Mouse (Mus musculus): ENCODE measurements around the gene Pkn3. TPM values are rescaled to one million over a fixed set of nuclear protein-coding genes. Genes with fewer than 3 reads are reported as not detected.

Pkn3 gene
- polyA plus RNA-seq, 1 experiment from 2014 or later, result 3.1 TPM

DNA sequence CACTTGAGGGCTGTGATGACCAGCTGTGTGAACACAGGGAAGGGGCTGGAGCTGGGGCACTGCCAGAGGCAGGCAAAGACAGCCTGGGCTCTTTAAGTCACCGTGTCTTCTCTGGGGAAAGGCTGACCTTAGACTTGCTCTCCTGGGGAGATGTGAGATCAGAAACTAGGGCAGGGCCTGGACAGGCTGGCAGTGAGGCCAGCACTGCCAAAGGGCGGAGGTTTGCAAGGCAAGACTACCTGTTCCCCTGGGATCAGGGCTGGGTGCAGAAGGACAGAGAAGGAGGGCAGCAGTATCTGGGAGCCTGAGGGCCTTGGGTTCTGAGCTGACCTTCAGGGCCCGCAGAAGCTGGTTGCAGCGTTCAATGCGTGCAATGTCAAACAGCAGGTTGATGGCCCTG, 30.2 kb downstream of the Pkn3 start:
- ATAC-seq (ENCODE audit: low read depth) (no peak), DNase-seq (no peak)
- Histone ChIP-seq H3K4me1 (replicated peaks) (peaks cover 37% of the 10 kb centered on the region), H3K4me2 (no peak overlapping the region), H3K9ac (no peak overlapping the region), H3K27ac (no peak overlapping the region), H3K36me3 (peaks cover 44% of the 10 kb centered on the region), H3K4me3 (replicated peaks) (no peak overlapping the region), H3K27me3 (no peaks in the 10 kb centered on the region), H3K9me3 (replicated peaks) (no peaks in the 10 kb centered on the region)
- WGBS (ENCODE audit: insufficient replicate concordance), result 86% methylated on average over 5 of the region's 5 CpGs

DNA sequence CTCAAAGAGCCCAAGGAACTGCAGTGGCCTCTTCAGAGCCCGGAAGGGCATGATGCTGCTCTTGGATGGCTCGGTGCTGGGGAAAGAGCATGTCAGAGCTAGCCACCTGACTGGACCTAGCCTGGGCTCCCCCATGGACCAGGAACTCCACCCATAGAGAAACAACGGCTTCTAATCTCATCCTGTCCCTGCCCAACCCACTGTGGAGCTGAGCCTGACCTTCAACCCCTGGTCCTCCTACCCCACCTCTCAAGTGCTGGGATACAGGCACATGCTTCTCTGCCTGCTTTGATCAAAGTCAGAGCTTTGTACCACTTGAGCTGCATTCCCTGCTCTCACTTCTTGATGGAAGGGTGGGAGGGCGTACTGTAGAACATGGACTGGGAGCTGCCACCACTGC, 30.8 kb downstream of the Pkn3 start:
- H3K9ac ChIP-seq, result no peak overlapping the region
- H3K27ac ChIP-seq, result no peak overlapping the region
- H3K9me3 ChIP-seq (replicated peaks), result no peaks in the 10 kb centered on the region
- peaks cover 43% of the 10 kb centered on the region for H3K4me1 ChIP-seq (replicated peaks)
- no peak overlapping the region for H3K4me3 ChIP-seq (replicated peaks)
- H3K36me3 ChIP-seq, result peaks cover 44% of the 10 kb centered on the region
- H3K27me3 ChIP-seq, result no peaks in the 10 kb centered on the region
- ATAC-seq (ENCODE audit: low read depth) (no peak), DNase-seq (no peak)
- no peak overlapping the region for H3K4me2 ChIP-seq
- WGBS (ENCODE audit: insufficient replicate concordance), result 68% methylated on average over 4 of the region's 4 CpGs

DNA sequence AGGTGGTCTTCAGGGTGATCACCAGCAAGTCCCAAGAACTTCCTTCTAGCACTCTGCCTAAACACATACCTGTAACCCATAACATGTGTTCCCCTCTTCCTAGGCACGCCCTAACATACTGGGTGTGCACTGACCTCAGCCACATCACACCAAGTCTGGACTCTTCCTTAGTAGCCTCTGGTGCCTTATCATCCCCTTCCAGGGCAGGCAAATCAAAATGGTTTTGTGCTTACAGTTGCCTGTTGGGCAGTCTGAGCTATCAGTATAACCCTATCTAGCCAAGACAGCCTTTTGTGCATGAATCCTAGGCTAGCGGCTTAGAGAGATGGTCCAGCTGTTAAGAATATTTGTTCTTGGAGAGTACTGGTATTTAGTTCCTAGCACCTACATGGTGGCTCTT, 34.0 kb downstream of the Pkn3 start:
- DNase-seq, result peak; percentile 62
- Histone ChIP-seq H3K9ac (no peak overlapping the region), H3K36me3 (peaks cover 40% of the 10 kb centered on the region), H3K4me1 (replicated peaks) (peaks cover 47% of the 10 kb centered on the region), H3K9me3 (replicated peaks) (no peaks in the 10 kb centered on the region), H3K4me2 (no peak overlapping the region), H3K27ac (peak overlapping the region; percentile 31; the same call in 1 of the 2 replicates), H3K27me3 (no peaks in the 10 kb centered on the region), H3K4me3 (replicated peaks) (no peak overlapping the region)
- 19% methylated on average over 2 of the region's 2 CpGs for WGBS (ENCODE audit: insufficient replicate concordance)
- ATAC-seq (ENCODE audit: low read depth), result peak; percentile 82

DNA sequence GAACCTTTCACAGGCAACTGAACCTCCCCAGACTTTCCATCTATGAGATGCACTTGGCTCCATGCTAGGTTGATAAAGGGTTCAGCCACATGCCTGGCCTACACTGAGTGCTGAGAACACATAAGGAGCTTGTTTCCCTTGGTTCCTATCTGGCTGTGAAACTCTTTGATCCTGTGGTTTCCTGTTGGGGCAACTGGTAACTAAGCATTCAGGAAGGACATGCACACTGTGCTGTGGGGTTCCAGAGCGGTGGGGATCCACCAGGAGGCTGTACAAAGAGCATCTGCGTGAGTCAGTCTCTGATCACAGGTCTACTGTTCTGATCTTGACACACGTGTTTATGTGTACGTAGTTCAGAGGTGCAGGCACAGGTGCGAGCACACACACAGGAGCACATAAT, 35.1 kb downstream of the Pkn3 start:
- 35% methylated on average over 5 of the region's 5 CpGs for WGBS (ENCODE audit: insufficient replicate concordance)
- no peak overlapping the region for H3K4me2 ChIP-seq
- no peak overlapping the region for H3K9ac ChIP-seq
- no peaks in the 10 kb centered on the region for H3K9me3 ChIP-seq (replicated peaks)
- no peaks in the 10 kb centered on the region for H3K27me3 ChIP-seq
- DNase-seq, result no peak
- peak; percentile 13 for ATAC-seq (ENCODE audit: low read depth)
- H3K27ac ChIP-seq, result 0 out of 2 replicates have a peak overlapping the region, but pooled peaks have one; percentile 12
- no peak overlapping the region for H3K4me3 ChIP-seq (replicated peaks)
- peaks cover 35% of the 10 kb centered on the region for H3K36me3 ChIP-seq
- H3K4me1 ChIP-seq (replicated peaks), result peaks cover 52% of the 10 kb centered on the region

DNA sequence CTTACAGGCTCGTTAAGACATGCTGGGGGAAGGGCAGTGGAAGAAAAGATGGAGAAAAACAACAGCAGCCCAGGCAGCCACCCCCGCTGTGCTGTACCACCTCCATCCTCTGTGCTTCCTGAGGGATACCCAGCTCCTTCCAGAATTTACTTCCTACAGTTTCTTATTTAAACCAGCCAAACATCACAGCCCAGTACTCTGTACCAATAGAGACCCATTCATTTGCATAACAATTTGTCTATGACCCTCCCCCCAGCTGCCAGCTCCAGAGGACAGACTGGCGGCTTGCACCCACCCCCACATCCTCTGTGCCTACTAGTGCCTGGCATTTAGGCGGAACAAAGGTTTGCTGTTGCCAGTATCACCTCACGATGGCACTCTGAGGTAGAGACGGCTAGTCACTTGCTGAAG, 42.2 kb downstream of the Pkn3 start:
- Histone ChIP-seq H3K4me1 (replicated peaks) (peaks cover 28% of the 10 kb centered on the region), H3K4me2 (no peak overlapping the region), H3K9me3 (replicated peaks) (no peaks in the 10 kb centered on the region), H3K9ac (no peak overlapping the region), H3K27me3 (no peaks in the 10 kb centered on the region), H3K36me3 (0 out of 2 replicates have a peak, but pooled peaks cover 5% of the 10 kb centered on the region), H3K4me3 (replicated peaks) (no peak overlapping the region), H3K27ac (no peak overlapping the region)
- DNase-seq (no peak), ATAC-seq (ENCODE audit: low read depth) (no peak)
- 63% methylated on average over 6 of the region's 6 CpGs for WGBS (ENCODE audit: insufficient replicate concordance)

DNA sequence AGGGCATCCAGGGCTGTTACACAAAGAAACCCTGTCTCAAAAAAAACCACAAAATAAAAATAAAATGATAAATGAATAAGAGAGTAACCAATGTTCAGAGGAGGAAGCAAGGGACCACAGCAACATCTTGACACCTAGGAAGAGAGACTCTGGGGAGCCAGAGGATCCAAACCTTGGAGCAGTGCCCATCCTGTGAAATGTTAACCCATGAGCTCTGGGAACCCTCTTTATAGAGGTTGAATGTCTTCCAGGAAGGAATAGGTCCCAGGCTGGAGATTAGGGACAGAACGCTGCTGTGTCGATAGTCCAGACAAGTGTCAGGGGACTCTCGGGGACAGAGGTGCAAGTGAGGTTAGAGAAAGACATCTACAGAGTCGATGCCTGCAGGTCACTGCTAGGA, 42.8 kb downstream of the Pkn3 start:
- no peak for ATAC-seq (ENCODE audit: low read depth)
- no peaks in the 10 kb centered on the region for H3K27me3 ChIP-seq
- no peak overlapping the region for H3K27ac ChIP-seq
- DNase-seq, result no peak
- H3K9ac ChIP-seq, result no peak overlapping the region
- 0 out of 2 replicates have a peak, but pooled peaks cover 2% of the 10 kb centered on the region for H3K36me3 ChIP-seq
- 73% methylated on average over 4 of the region's 4 CpGs for WGBS (ENCODE audit: insufficient replicate concordance)
- peaks cover 34% of the 10 kb centered on the region for H3K4me1 ChIP-seq (replicated peaks)
- H3K4me3 ChIP-seq (replicated peaks), result no peak overlapping the region
- H3K4me2 ChIP-seq, result no peak overlapping the region
- H3K9me3 ChIP-seq (replicated peaks), result no peaks in the 10 kb centered on the region

DNA sequence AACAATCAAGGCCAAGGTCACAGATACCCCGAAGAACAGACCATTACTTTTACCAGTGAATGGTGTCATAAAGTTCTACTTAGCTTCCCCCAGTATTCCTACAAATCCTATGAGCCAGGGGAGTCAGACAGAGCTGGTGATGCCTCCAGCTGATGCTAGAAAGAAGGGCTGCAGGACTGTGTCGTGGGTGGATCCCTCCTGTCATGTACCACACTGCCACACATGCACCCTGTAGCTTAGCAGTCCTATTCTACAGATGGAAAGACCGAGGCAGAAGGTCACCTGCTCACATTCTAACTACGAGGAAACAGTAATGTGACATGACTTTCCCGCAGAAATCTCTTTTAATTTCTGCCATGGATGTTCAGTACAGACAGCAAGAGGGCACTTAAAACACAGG, 45.3 kb downstream of the Pkn3 start:
- peak overlapping the region; percentile 95; the same call in 1 of the 2 replicates for H3K4me2 ChIP-seq
- ATAC-seq (ENCODE audit: low read depth), result no peak

DNA sequence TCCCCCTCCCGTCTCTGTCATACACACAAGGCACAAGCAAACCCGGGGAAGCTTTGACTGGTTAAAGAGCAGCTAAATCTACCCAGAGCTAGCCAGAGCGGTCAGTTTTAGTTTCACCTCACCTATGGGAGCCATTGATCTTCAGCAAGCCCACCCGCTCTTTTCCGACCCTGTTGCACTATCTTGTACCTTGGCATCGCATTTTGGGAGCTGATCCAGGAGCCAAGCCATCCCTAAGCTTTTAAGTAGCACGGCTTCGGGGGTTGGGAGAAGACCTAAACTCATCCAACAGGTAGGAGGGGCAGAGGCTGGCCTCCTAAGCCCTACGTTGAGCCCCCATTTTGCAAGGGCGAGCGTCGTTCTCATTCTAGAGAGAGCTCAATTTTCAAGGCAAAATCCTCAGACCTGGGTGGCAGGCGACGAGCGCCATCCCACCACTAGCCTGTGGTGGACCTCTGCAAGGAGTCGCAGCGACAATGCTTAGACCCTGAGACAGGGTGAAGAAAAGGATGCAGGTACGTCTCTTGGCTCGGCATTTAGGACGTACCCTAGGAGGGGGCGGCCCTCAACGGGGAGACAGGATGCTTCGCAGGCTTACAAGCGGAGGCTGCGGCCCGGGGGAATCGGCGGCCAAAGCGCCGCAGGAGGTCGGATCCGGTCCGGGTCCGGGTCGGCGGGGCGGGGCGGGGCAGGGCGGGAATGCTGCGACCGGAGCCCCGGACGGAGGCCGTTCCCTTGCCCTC, 46.4 kb downstream of the Pkn3 start:
- DNase-seq, result no peak

More for the DNA sequence above, 45.3 kb downstream of the Pkn3 start:
- Histone ChIP-seq H3K4me1 (replicated peaks) (peaks cover 28% of the 10 kb centered on the region), H3K27me3 (no peaks in the 10 kb centered on the region), H3K9me3 (replicated peaks) (no peaks in the 10 kb centered on the region), H3K36me3 (0 out of 2 replicates have a peak, but pooled peaks cover 2% of the 10 kb centered on the region), H3K4me3 (replicated peaks) (no peak overlapping the region), H3K27ac (no peak overlapping the region), H3K9ac (no peak overlapping the region)
- no peak for DNase-seq
- WGBS (ENCODE audit: insufficient replicate concordance), result 75% methylated on average over 5 of the region's 5 CpGs

DNA sequence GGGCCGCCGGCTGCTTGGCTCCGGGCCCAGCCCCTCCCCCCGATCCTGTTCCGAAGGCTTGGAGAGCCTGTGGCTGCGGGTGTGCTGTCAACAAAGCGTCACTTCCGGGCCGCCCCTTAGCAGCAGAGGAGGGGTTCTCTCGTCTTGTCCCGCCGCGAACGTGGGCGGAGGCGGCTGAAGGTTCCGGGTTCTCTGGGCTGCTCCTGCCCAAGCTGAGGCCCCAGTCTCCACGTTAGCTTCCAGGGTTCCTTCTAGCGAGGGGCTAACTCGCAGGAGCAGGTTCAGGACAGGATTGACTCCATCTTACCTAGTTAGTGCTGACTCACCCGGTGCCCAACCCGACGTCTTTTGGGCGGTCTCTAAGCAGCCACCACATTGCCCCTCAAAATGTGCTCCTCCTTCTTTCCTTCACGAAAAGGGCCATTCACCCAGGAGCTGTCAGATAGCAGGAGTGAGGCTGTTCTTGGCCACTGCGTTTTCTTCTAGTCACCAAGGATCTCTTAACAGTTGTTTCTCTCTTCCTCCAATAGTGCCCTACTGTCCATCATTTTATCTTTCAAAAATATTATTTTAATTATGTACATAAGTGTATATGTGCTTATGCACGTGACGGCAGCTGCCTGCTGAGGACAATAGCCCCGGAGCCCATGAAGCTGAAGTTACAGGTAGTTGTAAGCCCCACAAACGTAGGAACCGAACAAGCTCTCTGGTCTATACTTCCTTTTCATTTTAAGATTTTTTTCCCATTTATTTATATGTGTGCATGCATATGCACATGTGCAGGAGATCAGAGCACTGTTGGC, 47.2 kb downstream of the Pkn3 start, which contains the start of gene Zer1:
TSS of gene Zer1 (minus strand) at position 114 of the 803 bp plus-strand sequence.
- Histone ChIP-seq H3K36me3 (0 out of 2 replicates have a peak, but pooled peaks cover 2% of the 10 kb centered on the region), H3K4me3 (replicated peaks) (peak within 1 kb of the TSS; percentile 91), H3K9ac (peak within 1 kb of the TSS; percentile 89), H3K27ac (peak within 1 kb of the TSS; percentile 92), H3K4me1 (replicated peaks) (peaks cover 30% of the 10 kb centered on the region), H3K4me2 (peak within 1 kb of the TSS; percentile 95), H3K27me3 (no peaks in the 10 kb centered on the region), H3K9me3 (replicated peaks) (no peaks in the 10 kb centered on the region)
- DNase-seq (peak; percentile 88), ATAC-seq (ENCODE audit: low read depth) (peak; percentile 98)
- 11% methylated on average over 31 of the region's 31 CpGs for whole genome bisulfite sequencing (ENCODE audit: insufficient replicate concordance)

More for the DNA sequence above, 46.4 kb downstream of the Pkn3 start:
- Histone ChIP-seq H3K9me3 (replicated peaks) (no peaks in the 10 kb centered on the region), H3K4me3 (replicated peaks) (peak overlapping the region; percentile 91), H3K27ac (peak overlapping the region; percentile 92), H3K27me3 (no peaks in the 10 kb centered on the region), H3K36me3 (0 out of 2 replicates have a peak, but pooled peaks cover 2% of the 10 kb centered on the region), H3K4me2 (peak overlapping the region; percentile 95), H3K4me1 (replicated peaks) (peaks cover 28% of the 10 kb centered on the region), H3K9ac (peak overlapping the region; percentile 89)
- ATAC-seq (ENCODE audit: low read depth), result no peak; the same call in none of the 2 replicates
- WGBS (ENCODE audit: insufficient replicate concordance), result 2% methylated on average over 44 of the region's 44 CpGs

DNA sequence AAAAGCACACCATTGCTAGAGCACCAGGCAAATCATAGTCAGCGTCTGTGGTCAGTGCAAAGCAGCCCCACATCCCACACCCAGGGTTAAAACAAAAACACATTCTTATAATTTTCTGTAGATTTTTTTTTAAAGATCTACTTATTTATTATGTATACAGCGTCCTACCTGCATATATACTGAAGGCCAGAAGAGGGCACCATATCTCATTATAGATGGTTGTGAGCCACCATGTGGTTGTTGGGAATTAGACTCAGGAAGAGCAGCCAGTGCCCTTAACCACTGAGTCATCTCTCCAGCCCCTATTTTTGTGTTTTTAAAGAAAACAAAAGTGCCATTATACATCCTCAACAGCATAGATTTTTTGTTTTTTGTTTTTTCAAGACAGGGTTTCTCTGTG, 51.3 kb downstream of the Pkn3 start:
- Histone ChIP-seq H3K27ac (no peak overlapping the region), H3K9ac (no peak overlapping the region), H3K36me3 (no peaks in the 10 kb centered on the region), H3K27me3 (no peaks in the 10 kb centered on the region), H3K4me1 (replicated peaks) (peaks cover 30% of the 10 kb centered on the region), H3K9me3 (replicated peaks) (no peaks in the 10 kb centered on the region), H3K4me3 (replicated peaks) (no peak overlapping the region), H3K4me2 (no peak overlapping the region)
- WGBS (ENCODE audit: insufficient replicate concordance), result 28% methylated on average over 2 of the region's 2 CpGs
- DNase-seq, result no peak
- no peak for ATAC-seq (ENCODE audit: low read depth)

DNA sequence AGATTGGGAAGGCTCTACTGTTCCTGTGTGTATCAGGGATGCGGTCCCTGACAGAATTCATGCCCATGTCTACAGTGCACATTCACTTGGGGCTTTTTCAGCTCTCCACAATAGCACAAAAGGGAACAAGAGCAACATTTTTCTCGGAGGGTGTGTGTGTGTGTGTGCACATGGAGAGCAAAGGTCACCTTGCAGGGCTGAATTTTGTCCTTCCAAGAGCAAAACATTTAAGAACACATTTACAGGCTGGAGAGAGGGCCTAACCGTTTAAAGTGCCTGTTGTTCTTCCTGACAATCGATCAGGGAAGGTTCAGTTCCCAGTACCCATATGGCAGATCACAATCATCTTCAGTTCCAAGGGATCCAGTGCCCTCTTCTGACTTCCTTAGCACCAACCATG, 52.7 kb downstream of the Pkn3 start:
- ATAC-seq (ENCODE audit: low read depth), result no peak
- H3K4me1 ChIP-seq (replicated peaks), result peaks cover 34% of the 10 kb centered on the region
- no peaks in the 10 kb centered on the region for H3K27me3 ChIP-seq
- H3K9ac ChIP-seq, result no peak overlapping the region
- no peak overlapping the region for H3K27ac ChIP-seq
- no peak overlapping the region for H3K4me2 ChIP-seq
- H3K4me3 ChIP-seq (replicated peaks), result no peak overlapping the region
- WGBS (ENCODE audit: insufficient replicate concordance), result 75% methylated on average over 4 of the region's 4 CpGs
- H3K9me3 ChIP-seq (replicated peaks), result no peaks in the 10 kb centered on the region
- H3K36me3 ChIP-seq, result no peaks in the 10 kb centered on the region
- DNase-seq, result no peak

Measured in liver, embryonic 13.5 days (tissue).